Mouse (Mus musculus): ENCODE data around the gene Zdhhc5.

- TF ChIP-seq TAL1 (IDR thresholded peaks at IDR 0.05; ENCODE audit: low read length) (no peak), GATA1 (IDR thresholded peaks at IDR 0.05; ENCODE audit: low read length) (no peak)
Measured at GRCm38 (mm10) chr2:84666081-84666480, 48.9 kb downstream of the Zdhhc5 start.

Data from erythroblast, embryonic 14.5 days (primary cell).